Mouse (Mus musculus) hematopoietic stem cell, adult 5-6 weeks (primary cell): ENCODE data around the gene Wbp1. TPM values are rescaled to one million over a fixed set of nuclear protein-coding genes. Genes with fewer than 3 reads are reported as not detected.

ENCODE experiments used
- ATAC-seq, 2 experiments: fragments of 125-278 bp in 1 of 2; replicated peaks in 1 of 2; 2 replicates each; pipeline ENCODE4 v1.8.0; 2016 to 2017; ENCODE audit warnings: inconsistent platforms in 2 of 2, mild to moderate bottlenecking in 2 of 2, moderate number of reproducible peaks in 2 of 2, low read depth in 1 of 2, moderate TSS enrichment in 1 of 2; ENCODE audit not compliant: low FRiP score in 2 of 2, poor library complexity in 2 of 2, severe bottlenecking in 2 of 2, insufficient read depth in 1 of 2, low TSS enrichment in 1 of 2
- total RNA-seq: library from RNA; stranded (forward); fragments of 172-1452, 232-1000 nt; gene quantifications from 2 replicates; pipeline ENCODE4 v1.2.3, GENCODE M21; 2017

The Wbp1 gene
- total RNA-seq, 1 experiment from 2014 or later, result 226 TPM

DNA sequence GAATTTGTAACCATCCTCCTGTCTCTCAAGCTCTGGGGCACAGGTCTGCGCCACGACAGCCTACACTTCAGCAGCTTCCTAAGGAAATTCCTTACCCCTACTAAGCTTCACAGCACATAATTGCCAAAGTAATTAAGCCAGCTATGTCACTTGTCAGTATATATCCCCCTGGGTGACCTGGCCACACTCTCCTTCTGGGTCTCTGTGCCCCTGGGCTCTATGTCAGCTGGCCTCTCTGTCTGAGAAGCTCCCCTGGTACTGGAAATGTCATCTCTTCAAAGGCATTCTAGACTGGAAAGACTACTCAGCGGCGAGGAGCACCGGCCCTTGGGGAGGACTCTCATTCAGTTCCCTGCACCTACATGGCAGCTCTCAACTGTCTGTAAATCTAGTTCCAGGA, 1.6 kb upstream of the Wbp1 start:
- ATAC-seq, result no peak

DNA sequence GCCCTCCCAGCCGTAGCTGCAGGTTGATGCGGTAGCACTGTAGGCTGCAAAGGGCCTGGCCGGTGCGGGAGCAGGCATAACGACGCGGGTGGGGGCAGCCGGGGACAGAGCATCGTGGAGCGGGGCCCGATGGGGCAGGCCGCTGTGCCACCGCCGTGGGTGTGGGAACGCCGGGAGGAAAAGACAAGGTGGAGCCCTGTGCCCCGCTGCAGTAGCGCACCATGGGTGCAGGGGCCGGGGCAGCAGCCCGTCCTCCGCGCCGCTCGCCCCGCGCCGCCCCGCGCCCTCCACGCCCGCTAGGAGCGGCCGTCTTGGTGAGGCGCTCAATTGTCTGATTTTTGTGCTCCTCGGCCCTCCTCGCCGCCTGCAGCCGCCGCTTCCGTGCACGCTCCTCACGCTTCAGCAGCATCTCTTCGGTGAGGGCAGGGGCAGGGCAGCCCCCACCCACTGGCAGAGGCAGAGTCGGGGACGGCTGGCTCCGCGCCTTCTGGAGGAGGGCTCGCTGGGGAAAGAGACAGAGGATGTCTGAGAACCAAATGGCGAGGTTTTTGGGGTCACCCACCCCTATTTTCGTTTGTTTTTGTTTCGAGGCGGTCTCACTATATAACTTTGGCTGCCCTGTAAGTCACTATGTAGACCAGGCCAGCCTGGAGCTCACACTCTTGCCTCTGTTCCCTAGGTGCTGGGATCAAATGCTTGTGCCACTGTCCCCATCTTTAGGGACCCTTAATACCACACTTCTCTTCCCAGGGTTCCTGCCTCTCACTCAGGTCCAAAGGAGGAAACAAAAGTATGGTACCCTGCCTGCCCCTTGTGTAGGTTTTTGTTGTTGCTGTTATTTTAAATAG, 728 bp upstream of the Wbp1 start:
- ATAC-seq, result peak in 1 of 2 experiments; percentile 4; a peak in 1 of 4 replicates

DNA sequence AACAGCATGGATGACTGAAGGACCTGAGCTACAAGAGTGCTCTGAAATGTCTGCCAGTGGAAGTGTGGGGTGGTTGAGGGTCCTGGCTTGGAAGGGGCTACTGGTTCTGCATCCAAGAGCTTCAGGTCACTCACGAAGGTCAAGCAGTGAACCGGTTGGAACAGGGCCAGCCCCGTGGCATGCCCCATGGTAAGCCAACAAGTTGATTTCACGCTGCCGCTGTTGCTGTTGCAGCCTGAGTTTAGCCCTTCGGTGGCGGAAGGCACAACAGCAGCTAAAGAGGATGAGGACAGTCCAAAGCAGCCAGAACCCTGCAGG, 1.7 kb downstream of the Wbp1 start:
- ATAC-seq, result no peak

DNA sequence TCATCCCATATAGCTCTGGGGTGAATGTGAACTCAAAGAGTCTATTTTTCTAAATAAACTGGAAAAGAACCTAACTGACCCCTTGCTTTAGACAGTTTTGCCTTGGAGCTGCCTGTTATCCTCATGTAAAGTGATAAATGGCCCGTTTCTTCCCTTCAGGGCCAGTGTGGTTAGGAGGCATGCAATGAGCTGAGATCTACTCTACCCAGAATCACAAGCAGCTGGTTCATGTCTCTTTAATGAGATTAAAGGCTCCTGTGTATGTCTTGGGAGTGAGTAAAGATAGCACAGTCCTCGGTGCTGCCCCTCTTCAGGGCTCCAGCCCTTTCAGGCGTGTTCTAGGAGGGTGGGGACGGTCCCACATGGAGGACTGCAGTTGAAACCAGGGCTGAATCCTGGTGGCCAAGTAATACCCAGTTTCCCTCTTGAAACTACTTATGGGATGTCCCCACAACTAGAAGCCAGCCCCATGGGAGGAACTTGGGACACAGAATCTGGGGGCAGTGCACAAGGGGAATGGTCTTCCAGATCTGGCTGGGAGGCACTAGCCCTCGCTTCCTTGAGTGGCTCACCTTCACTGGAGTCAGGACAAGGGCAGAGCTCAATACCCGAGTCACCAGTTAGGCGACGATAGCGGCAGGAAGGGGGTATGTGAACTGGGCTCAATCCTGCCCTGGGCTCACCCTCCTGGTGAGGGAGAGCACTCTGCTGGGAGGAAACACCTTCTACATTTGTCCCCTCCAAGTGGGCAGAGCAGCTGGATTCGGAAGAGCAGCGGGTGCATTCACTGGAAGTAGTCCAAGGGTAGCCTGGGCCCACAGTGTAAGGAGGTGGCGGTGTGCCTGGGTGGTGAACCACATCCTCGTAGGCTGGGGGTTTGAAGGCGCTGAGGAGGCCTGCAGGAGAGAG, 2.3 kb downstream of the Wbp1 start:
- peak; percentile 54 to 57 for ATAC-seq

- no peak for ATAC-seq
Measured at GRCm38 (mm10) chr6:83118369-83118768, 3.0 kb downstream of the Wbp1 start.

DNA sequence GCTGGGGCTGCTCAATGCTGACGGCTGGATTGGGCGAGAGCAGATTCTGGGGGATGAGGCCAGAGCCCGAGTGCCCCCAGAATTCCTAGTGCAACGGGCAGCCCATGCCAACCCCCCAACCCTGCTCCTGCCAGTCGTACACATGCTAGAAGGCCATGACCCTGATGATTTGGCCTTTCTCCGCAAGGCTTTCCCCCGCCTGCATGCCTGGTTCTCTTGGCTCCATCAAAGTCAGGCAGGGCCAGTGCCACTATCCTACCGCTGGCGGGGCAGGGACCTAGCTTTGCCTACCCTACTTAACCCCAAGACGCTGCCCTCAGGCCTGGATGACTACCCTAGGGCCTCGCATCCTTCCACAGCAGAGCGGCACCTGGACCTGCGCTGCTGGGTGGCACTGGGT, 3.7 kb downstream of the Wbp1 start:
- no peak for ATAC-seq

DNA sequence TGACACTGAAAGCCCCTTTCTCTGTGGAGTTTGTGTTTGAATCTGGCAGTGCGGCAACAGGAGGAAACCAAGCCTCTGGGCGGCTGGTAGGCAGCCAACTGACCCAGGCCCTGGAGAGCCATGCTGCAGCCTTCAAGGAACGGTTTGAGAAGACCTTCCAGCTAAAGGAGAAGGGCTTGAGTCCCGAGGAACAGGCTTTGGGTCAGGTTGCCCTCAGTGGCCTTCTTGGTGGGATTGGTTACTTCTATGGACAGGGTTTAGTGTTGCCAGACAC, 4.3 kb downstream of the Wbp1 start:
- no peak for ATAC-seq

- no peak for ATAC-seq
Measured at GRCm38 (mm10) chr6:83116373-83117164, 4.8 kb downstream of the Wbp1 start.

DNA sequence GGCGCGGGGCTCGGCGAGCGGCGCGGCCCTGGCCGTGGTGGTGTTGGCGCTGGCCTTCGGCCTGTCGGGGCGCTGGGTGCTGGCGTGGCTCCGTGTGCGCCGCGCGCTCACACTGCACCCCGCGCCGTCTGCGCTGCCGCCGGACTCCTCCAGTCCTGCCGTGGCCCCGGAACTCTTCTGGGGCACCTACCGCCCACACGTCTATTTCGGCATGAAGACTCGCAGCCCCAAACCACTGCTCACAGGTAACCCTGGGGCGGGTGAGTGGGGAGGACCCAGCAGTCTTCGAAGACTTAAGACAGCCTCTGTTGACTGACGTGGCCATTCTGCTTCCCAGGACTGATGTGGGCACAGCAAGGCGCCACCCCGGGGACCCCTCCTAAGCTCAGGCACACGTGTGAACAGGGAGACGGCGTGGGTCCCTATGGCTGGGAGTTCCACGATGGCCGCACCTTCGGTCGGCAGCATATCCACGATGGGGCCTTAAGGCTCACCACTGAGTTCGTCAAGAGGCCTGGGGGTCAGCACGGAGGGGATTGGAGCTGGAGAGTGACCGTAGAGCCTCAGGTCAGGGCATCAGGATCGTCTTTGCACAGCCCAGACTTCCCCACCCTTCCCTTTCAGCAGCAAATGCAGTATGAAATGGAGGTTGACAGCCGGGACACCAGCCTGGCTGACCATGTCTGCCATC, 5.5 kb downstream of the Wbp1 start:
- no peak for ATAC-seq

DNA sequence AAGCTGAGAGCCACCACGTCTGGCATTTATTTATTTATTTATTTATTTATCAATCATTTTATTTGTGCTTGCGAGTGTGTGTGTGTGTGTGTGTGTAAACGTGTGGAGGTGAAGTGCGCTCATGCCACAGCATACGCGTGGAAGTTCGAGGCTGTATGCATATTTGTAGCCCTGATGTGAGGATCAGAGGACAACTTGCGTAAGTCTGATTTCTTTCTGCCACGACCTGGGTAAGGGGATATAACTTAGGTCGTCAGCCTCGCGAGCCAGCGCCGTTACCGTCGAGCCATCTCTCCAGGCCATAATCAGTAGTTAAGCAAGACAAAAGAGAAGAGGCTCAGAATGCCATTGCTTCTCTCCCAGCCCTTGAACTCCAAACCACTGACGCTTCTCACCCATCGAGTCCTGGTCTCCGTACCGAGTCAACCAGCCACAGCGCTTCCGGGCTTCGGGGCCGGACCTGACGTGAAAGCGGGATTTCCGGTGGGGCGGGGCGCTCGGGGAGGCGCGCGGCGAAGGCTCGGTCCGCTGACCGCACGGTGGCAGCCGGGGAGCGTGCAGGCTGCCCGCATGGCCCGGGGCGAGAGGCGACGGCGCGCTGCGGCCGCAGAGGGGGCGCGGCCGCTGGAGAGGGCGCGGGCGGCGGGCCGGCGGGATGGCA, 6.2 kb downstream of the Wbp1 start, which contains the start of gene Mogs:
Gene Mogs (plus strand): TSS at position 486 of the 661 bp plus-strand sequence.
- peak; percentile 64 to 84 for ATAC-seq

DNA sequence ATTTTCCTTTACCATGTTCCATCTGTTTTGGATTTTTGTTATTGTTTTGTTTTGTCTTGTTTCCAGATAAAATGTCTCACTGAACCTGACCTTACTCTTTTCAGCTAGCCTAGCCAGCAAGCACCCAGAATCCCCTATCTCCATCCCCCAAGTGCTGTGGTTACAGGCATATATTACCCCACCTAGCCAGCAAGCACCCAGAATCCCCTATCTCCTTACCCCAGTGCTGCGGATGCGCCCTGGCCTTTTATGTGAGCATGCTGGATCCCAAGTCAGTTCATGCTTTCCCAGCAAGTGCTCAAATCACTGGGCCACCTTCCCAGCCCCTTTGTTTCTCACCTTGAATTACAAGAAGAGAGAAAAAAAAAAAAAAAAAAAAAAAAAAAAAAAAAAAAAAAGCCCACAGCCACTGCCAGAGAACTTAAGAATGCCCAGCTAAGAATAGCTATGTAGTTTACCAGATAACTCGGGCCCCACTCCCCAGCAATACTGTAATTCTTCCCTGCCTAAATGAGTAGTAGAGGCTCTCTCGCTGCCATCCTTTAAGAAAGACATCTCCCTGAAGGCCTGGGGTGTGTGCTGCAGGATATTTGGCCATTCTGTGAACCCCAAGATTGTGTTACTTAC, 9.7 kb downstream of the Wbp1 start:
- no peak for ATAC-seq

DNA sequence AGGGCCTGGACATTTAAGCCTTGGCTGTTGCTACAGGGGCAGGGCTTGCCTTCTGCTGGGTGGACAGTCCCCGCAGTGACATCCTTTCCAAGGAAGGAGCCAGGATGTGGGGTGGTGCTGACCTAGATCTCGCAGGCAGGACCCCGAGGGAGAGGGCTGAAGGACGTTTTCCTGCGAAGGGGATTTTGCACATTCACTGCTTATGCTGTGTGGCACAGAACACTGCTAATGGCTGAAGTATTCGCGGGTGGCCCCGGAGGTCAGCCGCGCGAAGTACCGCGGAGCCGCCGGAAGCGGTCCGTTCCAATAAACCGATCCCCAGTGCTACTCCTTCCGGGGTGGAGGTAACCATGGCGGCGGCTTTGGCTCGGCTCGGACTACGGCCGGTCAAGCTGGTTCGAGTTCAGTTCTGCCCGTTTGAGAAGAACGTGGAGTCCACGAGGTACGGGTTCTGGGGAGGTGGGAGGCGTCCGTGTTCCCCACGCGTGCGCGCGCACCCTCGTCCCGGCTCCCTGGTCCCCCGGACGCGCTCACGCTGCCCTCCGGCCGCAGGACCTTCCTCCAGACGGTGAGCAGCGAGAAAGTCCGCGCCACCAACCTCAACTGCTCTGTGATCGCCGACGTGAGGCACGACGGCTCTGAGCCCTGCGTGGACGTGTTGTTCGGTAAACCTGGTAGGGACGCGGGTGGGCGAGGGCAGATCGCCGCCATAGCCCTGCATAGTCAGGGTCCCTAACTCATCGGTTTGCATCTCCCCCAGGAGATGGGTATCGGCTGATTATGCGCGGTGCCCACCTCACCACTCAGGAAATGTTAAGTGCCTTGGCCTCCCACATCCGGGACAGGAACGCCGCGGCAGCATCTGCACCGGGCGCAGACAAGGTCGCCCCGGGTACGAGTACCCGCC, 12.3 kb downstream of the Wbp1 start, which contains the start of gene Mrpl53:
Gene Mrpl53 (plus strand): TSS at position 279 of the 907 bp plus-strand sequence.
- ATAC-seq, result peak; percentile 56 to 71

GRCm38 (mm10) chr6:83107566-83108400, 13.6 kb downstream of the Wbp1 start:
- ATAC-seq, result peak; percentile 70 to 73; a peak in 3 of 4 replicates

- no peak for ATAC-seq
Measured at GRCm38 (mm10) chr6:83104158-83104557, 17.2 kb downstream of the Wbp1 start.
